Mouse (Mus musculus) kidney, adult 2 months (tissue): ENCODE results near the gene Soga1.

Experiments used
- CTCF ChIP-seq: fragments of 200-500 bp; conservative IDR thresholded peaks from 2 replicates; pipeline ENCODE4 v1.5.1; 2011; ENCODE audit warnings: low read depth, mild to moderate bottlenecking, control low read depth, low read length, moderate library complexity, mixed read lengths; ENCODE audit not compliant: insufficient read depth, insufficient read length
- POLR2A ChIP-seq: fragments of 200-500 bp; IDR thresholded peaks from one replicate; pipeline ENCODE4 v1.6.1; 2011; ENCODE audit warnings: low read depth, low read length, control low read depth

GRCm38 (mm10) chr2:157081960-157082359 is 2.9 kb upstream of the Soga1 start:
- TF ChIP-seq CTCF (no peak), POLR2A (no peak)
